Mouse (Mus musculus): ENCODE results near the gene Zfp39. TPM values are rescaled to one million over a fixed set of nuclear protein-coding genes. Genes with fewer than 3 reads are reported as not detected.
A peak's percentile ranks its signal among the peaks of the same experiment; 100 is the strongest.

The Zfp39 gene
- polyA plus RNA-seq (2014; fragmentation: Nextera tagmentation; extraction: Ambion mirVana) = 8.1 and 8.8 TPM in 2 replicates

GRCm38 (mm10) chr11:58903511-58904409, at the start of gene Zfp39:
Gene Zfp39, minus strand, starts transcription at chr11:58904225.
- H3K9ac ChIP-seq (ENCODE audit: low read length) = peak within 1 kb of the TSS; percentile 94
- H3K9me3 ChIP-seq (ENCODE audit: control insufficient read depth, low read length) = no peaks in the 10 kb centered on the region
- 0 out of 2 replicates have a peak, but pooled peaks cover 2% of the 10 kb centered on the region for H3K4me1 ChIP-seq (replicated peaks; ENCODE audit: control insufficient read depth, insufficient read depth, low read length)
- under 1% methylated on average over 40 of the region's 40 CpGs for WGBS
- DNase-seq (ENCODE audit: low spot score) (peak; percentile 97), ATAC-seq (replicated peaks; ENCODE audit: low FRiP score) (peak; percentile 98)
- no peaks in the 10 kb centered on the region; the same call in 1 of the 2 replicates for H3K36me3 ChIP-seq (ENCODE audit: control insufficient read depth, insufficient read depth, low read length)
- H3K4me3 ChIP-seq (ENCODE audit: low read depth, low read length) = peak within 1 kb of the TSS; percentile 79
- H3K27ac ChIP-seq (ENCODE audit: low read depth, low read length) = peak within 1 kb of the TSS; percentile 53
- no peaks in the 10 kb centered on the region for H3K27me3 ChIP-seq (ENCODE audit: control insufficient read depth, insufficient read depth, low read length)
- peak within 1 kb of the TSS; percentile 89 for H3K4me2 ChIP-seq (ENCODE audit: low read depth, low read length, severe bottlenecking)

- Histone ChIP-seq H3K27ac (ENCODE audit: low read depth, low read length) (peak overlapping the region; percentile 97), H3K4me1 (replicated peaks; ENCODE audit: control insufficient read depth, insufficient read depth, low read length) (peaks cover 7% of the 10 kb centered on the region; the same call in 1 of the 2 replicates), H3K27me3 (ENCODE audit: control insufficient read depth, insufficient read depth, low read length) (no peaks in the 10 kb centered on the region), H3K36me3 (ENCODE audit: control insufficient read depth, insufficient read depth, low read length) (no peaks in the 10 kb centered on the region; the same call in 1 of the 2 replicates), H3K9me3 (ENCODE audit: control insufficient read depth, low read length) (no peaks in the 10 kb centered on the region), H3K9ac (ENCODE audit: low read length) (peak overlapping the region; percentile 90), H3K4me2 (ENCODE audit: low read depth, low read length, severe bottlenecking) (peak overlapping the region; percentile 94), H3K4me3 (ENCODE audit: low read depth, low read length) (peak overlapping the region; percentile 82)
- ATAC-seq (replicated peaks; ENCODE audit: low FRiP score) = peak; percentile 8
- 2% methylated on average over 33 of the region's 33 CpGs for WGBS
- DNase-seq (ENCODE audit: low spot score) = peak; percentile 84
These were observed 49.5 kb upstream of the Zfp39 start for GRCm38 (mm10) chr11:58953351-58954169.

GRCm38 (mm10) chr11:58951210-58951609, 47.2 kb upstream of the Zfp39 start:
- Histone ChIP-seq H3K4me2 (ENCODE audit: low read depth, low read length, severe bottlenecking) (no peak overlapping the region), H3K36me3 (ENCODE audit: control insufficient read depth, insufficient read depth, low read length) (no peaks in the 10 kb centered on the region), H3K27ac (ENCODE audit: low read depth, low read length) (no peak overlapping the region), H3K4me3 (ENCODE audit: low read depth, low read length) (no peak overlapping the region), H3K27me3 (ENCODE audit: control insufficient read depth, insufficient read depth, low read length) (no peaks in the 10 kb centered on the region), H3K9me3 (ENCODE audit: control insufficient read depth, low read length) (no peaks in the 10 kb centered on the region), H3K4me1 (replicated peaks; ENCODE audit: control insufficient read depth, insufficient read depth, low read length) (peaks cover 4% of the 10 kb centered on the region; the same call in 1 of the 2 replicates), H3K9ac (ENCODE audit: low read length) (no peak overlapping the region; the same call in 1 of the 2 replicates)
- ATAC-seq (replicated peaks; ENCODE audit: low FRiP score) (no peak), DNase-seq (ENCODE audit: low spot score) (no peak)
- 75% methylated on average over 5 of the region's 5 CpGs for WGBS

- ATAC-seq (replicated peaks; ENCODE audit: low FRiP score) (peak; percentile 57), DNase-seq (ENCODE audit: low spot score) (peak; percentile 80)
- H3K36me3 ChIP-seq (ENCODE audit: control insufficient read depth, insufficient read depth, low read length) = no peaks in the 10 kb centered on the region
- peak overlapping the region; percentile 87 for H3K9ac ChIP-seq (ENCODE audit: low read length)
- H3K4me1 ChIP-seq (replicated peaks; ENCODE audit: control insufficient read depth, insufficient read depth, low read length) = peaks cover 4% of the 10 kb centered on the region; the same call in 1 of the 2 replicates
- H3K4me3 ChIP-seq (ENCODE audit: low read depth, low read length) = peak overlapping the region; percentile 55
- WGBS = 2% methylated on average over 20 of the region's 20 CpGs
- no peaks in the 10 kb centered on the region for H3K27me3 ChIP-seq (ENCODE audit: control insufficient read depth, insufficient read depth, low read length)
- H3K27ac ChIP-seq (ENCODE audit: low read depth, low read length) = peak overlapping the region; percentile 96
- H3K9me3 ChIP-seq (ENCODE audit: control insufficient read depth, low read length) = no peaks in the 10 kb centered on the region
- peak overlapping the region; percentile 62 for H3K4me2 ChIP-seq (ENCODE audit: low read depth, low read length, severe bottlenecking)
These were observed 45.7 kb upstream of the Zfp39 start for GRCm38 (mm10) chr11:58949480-58950431.

- H3K4me3 ChIP-seq (ENCODE audit: low read depth, low read length) = peak within 1 kb of the TSS; percentile 55
- H3K36me3 ChIP-seq (ENCODE audit: control insufficient read depth, insufficient read depth, low read length) = no peaks in the 10 kb centered on the region
- peak; percentile 92 for ATAC-seq (replicated peaks; ENCODE audit: low FRiP score)
- no peaks in the 10 kb centered on the region for H3K27me3 ChIP-seq (ENCODE audit: control insufficient read depth, insufficient read depth, low read length)
- H3K9ac ChIP-seq (ENCODE audit: low read length) = peak within 1 kb of the TSS; percentile 87
- H3K9me3 ChIP-seq (ENCODE audit: control insufficient read depth, low read length) = no peaks in the 10 kb centered on the region
- H3K27ac ChIP-seq (ENCODE audit: low read depth, low read length) = peak within 1 kb of the TSS; percentile 96
- peak; percentile 83 for DNase-seq (ENCODE audit: low spot score)
- peak within 1 kb of the TSS; percentile 67 for H3K4me2 ChIP-seq (ENCODE audit: low read depth, low read length, severe bottlenecking)
- WGBS = under 1% methylated on average over 44 of the region's 48 CpGs
- H3K4me1 ChIP-seq (replicated peaks; ENCODE audit: control insufficient read depth, insufficient read depth, low read length) = peaks cover 4% of the 10 kb centered on the region; the same call in 1 of the 2 replicates
These were observed 44.8 kb upstream of the Zfp39 start, which contains the start of gene Hist3h2ba for GRCm38 (mm10) chr11:58948542-58949479. Gene Hist3h2ba, plus strand, starts transcription at chr11:58948920.

GRCm38 (mm10) chr11:58947798-58948528, 43.9 kb upstream of the Zfp39 start:
- peak overlapping the region; percentile 74 for H3K9ac ChIP-seq (ENCODE audit: low read length)
- H3K4me3 ChIP-seq (ENCODE audit: low read depth, low read length) = peak overlapping the region; percentile 55
- H3K36me3 ChIP-seq (ENCODE audit: control insufficient read depth, insufficient read depth, low read length) = no peaks in the 10 kb centered on the region
- peak overlapping the region; percentile 67 for H3K4me2 ChIP-seq (ENCODE audit: low read depth, low read length, severe bottlenecking)
- H3K4me1 ChIP-seq (replicated peaks; ENCODE audit: control insufficient read depth, insufficient read depth, low read length) = peaks cover 4% of the 10 kb centered on the region; the same call in 1 of the 2 replicates
- H3K9me3 ChIP-seq (ENCODE audit: control insufficient read depth, low read length) = no peaks in the 10 kb centered on the region
- H3K27ac ChIP-seq (ENCODE audit: low read depth, low read length) = peak overlapping the region; percentile 96
- ATAC-seq (replicated peaks; ENCODE audit: low FRiP score) (0 out of 2 replicates have a peak, but pooled peaks have one; percentile 52), DNase-seq (ENCODE audit: low spot score) (no peak)
- H3K27me3 ChIP-seq (ENCODE audit: control insufficient read depth, insufficient read depth, low read length) = no peaks in the 10 kb centered on the region
- WGBS = 18% methylated on average over 23 of the region's 23 CpGs

Data from forebrain, embryonic 11.5 days (tissue).